Mouse (Mus musculus) gastrocnemius, adult 18-20 months (tissue): ENCODE results near the gene Mettl15. TPM values are rescaled to one million over a fixed set of nuclear protein-coding genes. Genes with fewer than 3 reads are reported as not detected.

Experiments used
- DNase-seq: peaks from one replicate; pipeline ENCODE4 v3.0.0; 2021; ENCODE audit warnings: low spot score
- microRNA-seq: library from miRNA; unstranded; fragments of <30 nt; microRNA quantifications from one replicate; pipeline ENCODE4 v1.2.0, GENCODE M21; 2021
- total RNA-seq, 2 experiments: library from RNA; stranded (reverse); gene quantifications; 2 replicates each; pipeline ENCODE4 v1.2.3; 2021

Mettl15 gene
- total RNA-seq, 2 experiments from 2014 or later: 5.6 to 6.5 TPM

- no peak for DNase-seq
Measured at GRCm38 (mm10) chr2:109158509-109158908, 122.0 kb downstream of the Mettl15 start.

DNA sequence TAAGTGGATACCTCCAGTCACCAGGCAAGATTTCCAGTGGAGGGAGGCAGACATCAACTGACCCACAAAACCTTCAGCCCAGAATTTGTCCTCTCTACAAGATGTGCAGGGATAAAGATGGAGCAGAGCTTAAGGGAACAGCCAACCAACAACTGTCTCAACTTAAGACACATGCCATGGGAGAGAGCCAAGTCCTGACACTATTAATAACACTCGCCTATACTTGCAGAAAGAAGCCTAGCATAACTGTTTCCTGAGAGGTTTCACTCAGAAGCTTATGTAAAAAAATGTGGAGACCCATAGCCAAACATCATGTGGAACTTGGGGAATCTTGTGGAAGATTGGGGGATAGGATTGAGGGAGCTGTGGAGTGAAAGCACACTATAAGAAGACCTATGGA lies 124.4 kb downstream of the Mettl15 start:
- no peak for DNase-seq

- no peak for DNase-seq
Measured at GRCm38 (mm10) chr2:109153402-109154050, 127.0 kb downstream of the Mettl15 start.

DNA sequence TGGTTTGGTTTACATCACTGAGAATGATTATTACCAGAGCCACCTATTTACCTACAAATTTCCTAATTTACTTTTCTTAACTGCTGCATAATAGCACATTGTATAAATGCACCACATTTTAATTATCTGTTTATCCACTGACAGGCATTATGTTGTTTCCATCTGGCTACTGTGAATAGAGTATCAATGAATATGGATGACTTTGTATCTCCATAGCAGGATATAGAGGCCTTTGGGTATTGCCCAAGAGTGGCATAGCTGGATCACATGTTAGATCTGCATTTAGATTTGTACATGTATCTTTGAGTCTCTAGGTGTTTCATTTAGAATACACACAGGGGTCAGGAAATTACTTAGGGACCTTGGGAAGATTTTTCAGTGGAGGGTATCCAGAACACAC lies 133.3 kb downstream of the Mettl15 start:
- no peak for DNase-seq

GRCm38 (mm10) chr2:109144410-109144809 lies 136.1 kb downstream of the Mettl15 start:
- no peak for DNase-seq

DNA sequence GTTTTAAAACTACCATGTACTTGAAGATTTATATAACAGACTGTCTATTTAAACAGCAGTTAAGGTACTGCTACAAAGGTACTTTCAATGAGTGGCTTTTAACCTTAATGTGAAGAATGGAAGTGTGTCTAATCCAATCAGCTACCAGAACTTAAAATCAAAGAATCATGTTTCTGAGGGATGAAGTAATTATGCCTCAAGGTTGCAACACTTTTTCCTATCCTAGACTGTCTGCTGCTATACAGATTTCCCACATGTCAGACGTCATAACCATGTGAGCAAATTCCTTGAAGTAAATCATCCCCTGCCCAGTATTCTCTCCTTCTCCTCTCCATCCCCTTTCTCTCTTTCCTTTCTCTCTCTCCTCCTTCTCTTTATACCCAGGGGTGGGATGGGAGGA lies 140.2 kb downstream of the Mettl15 start:
- no peak for DNase-seq

- no peak for DNase-seq
Measured at GRCm38 (mm10) chr2:109137276-109137675, 143.3 kb downstream of the Mettl15 start.

DNA sequence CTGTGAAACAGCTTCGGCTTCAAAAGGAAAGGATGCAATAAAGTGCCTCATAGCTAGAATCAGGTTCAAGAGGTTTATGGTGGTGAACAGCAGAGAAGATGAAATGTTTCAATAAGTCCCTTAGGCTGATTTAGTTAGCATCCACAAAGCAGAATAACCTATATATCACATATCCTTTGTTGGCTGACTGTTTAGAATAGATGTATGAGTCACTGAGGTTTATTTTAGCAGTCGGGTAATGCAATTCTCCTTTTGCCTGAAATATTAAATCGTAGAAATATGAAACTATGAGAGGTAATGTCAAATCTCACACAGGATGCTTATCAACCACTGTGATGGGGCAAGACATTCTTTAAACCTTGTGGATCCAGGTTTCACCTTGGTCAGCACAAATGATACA lies 149.8 kb downstream of the Mettl15 start:
- DNase-seq: no peak

GRCm38 (mm10) chr2:109129921-109130320 lies 150.6 kb downstream of the Mettl15 start:
- no peak for DNase-seq

GRCm38 (mm10) chr2:109105773-109106484 lies 174.6 kb downstream of the Mettl15 start:
- DNase-seq: no peak

DNA sequence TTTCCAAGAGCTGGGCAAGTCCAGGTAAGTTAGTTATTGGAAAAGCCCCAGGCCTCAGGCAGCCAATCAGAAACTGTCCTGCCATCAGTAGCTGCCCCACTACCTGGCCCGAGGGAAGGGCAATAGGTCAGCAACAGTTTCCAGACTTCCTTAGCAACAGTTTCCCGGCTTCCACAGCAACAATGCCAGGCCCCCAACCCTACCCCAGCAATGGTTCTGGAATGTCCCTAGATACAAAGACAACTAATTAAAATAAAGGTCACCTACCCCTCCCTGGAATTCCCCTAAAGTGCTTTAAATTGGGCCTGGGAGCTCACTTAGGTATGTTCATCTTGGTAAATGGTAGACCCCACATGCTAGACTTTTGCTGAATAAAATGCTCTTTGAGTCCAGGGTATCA lies 230.9 kb downstream of the Mettl15 start:
- no peak for DNase-seq

Small RNA genes within 50 kb of the gene (microRNA-seq; reads per million reads assigned to microRNA genes)
- not detected for gene Gm24115

Other genes starting within 250 kb of the Mettl15 start
- under 1 TPM; 0.62 to 0.78 TPM for gene Kif18a, start within 50 bp of the Mettl15 start, total RNA-seq